Mouse (Mus musculus) heart, embryonic 14.5 days (tissue): Measurements from ENCODE around the gene Abcb4. TPM values are rescaled to one million over a fixed set of nuclear protein-coding genes. Genes with fewer than 3 reads are reported as not detected.
"Not testable (repeated sequence)": the region's sequence is repeated elsewhere in the genome, so short reads cannot be mapped to it uniquely, and the experiment has no call there.

ENCODE experiments used
- ATAC-seq: fragments of 200-750 bp; cut with Nextera tagmentation; 2 replicates; pipeline ENCODE4 v1.8.0; 2017; ENCODE audit warnings: low read depth, moderate TSS enrichment; ENCODE audit not compliant: insufficient number of reproducible peaks, insufficient read depth, low FRiP score
- H3K27ac ChIP-seq, 2 experiments: fragments of 200-500 bp in 1 of 2; fragments of 300-500 bp in 1 of 2; sonication (generic) in 1 of 2; replicated peaks in 1 of 2; 2 replicates each; pipeline ENCODE4 v1.5.1; 2012 to 2014; ENCODE audit warnings: low read depth in 2 of 2, low read length in 2 of 2, control low read depth in 1 of 2, mild to moderate bottlenecking in 1 of 2, mixed read lengths in 1 of 2; ENCODE audit not compliant: control insufficient read depth in 1 of 2, insufficient read depth in 1 of 2
- H3K27me3 ChIP-seq: fragments of 300-500 bp; sonication (generic); 2 replicates; pipeline ENCODE4 v1.6.1; 2014; ENCODE audit warnings: mild to moderate bottlenecking, low read length, control low read depth; ENCODE audit not compliant: control insufficient read depth, insufficient read depth
- H3K36me3 ChIP-seq: fragments of 300-500 bp; sonication (generic); 2 replicates; pipeline ENCODE4 v1.6.1; 2014; ENCODE audit warnings: mild to moderate bottlenecking, control low read depth, low read length, mixed read lengths; ENCODE audit not compliant: control insufficient read depth, insufficient read depth
- H3K4me1 ChIP-seq, 2 experiments: fragments of 200-500 bp in 1 of 2; fragments of 300-500 bp in 1 of 2; sonication (generic) in 1 of 2; 2 replicates each; pipeline ENCODE4 v1.6.1; 2012 to 2014; ENCODE audit warnings: low read length in 2 of 2, control low read depth in 1 of 2, mixed read lengths in 1 of 2; ENCODE audit not compliant: control insufficient read depth in 2 of 2, insufficient read depth in 2 of 2
- H3K4me2 ChIP-seq: fragments of 300-500 bp; sonication (generic); 2 replicates; pipeline ENCODE4 v1.6.1; 2014; ENCODE audit warnings: mild to moderate bottlenecking, low read length
- H3K4me3 ChIP-seq, 2 experiments: fragments of 200-500 bp in 1 of 2; fragments of 300-500 bp in 1 of 2; sonication (generic) in 1 of 2; 2 replicates each; pipeline ENCODE4 v1.5.1; 2012 to 2014; ENCODE audit warnings: low read length in 2 of 2, mild to moderate bottlenecking in 2 of 2, control low read depth in 1 of 2, low read depth in 1 of 2, moderate library complexity in 1 of 2; ENCODE audit not compliant: control insufficient read depth in 1 of 2, insufficient read depth in 1 of 2
- H3K9ac ChIP-seq: fragments of 300-500 bp; sonication (generic); 2 replicates; pipeline ENCODE4 v1.6.1; 2014; ENCODE audit warnings: mild to moderate bottlenecking, low read length
- H3K9me3 ChIP-seq: fragments of 300-500 bp; sonication (generic); 2 replicates; pipeline ENCODE4 v1.6.1; 2016; ENCODE audit warnings: low read length, control low read depth; ENCODE audit not compliant: control insufficient read depth
- WGBS: fragments of 180-500 bp; shearing (Covaris S2); extraction: QIAGEN DNeasy Blood & Tissue Kit; methylation state at CpG from one replicate; pipeline ENCODE4 v1.1.7; 2014; 5-methylcytosine and 5-hydroxymethylcytosine counted together
- polyA plus RNA-seq: library from polyadenylated mRNA; unstranded; fragments of >200 nt; fragmentation: Nextera tagmentation; extraction: Ambion mirVana; gene quantifications from 2 replicates; pipeline ENCODE4 v1.2.1, GENCODE M21; 2014

Gene Abcb4
- polyA plus RNA-seq: 0.42 and 0.59 TPM in 2 replicates

GRCm38 (mm10) chr5:8893300-8894103, at the start of gene Abcb4:
TSS of gene Abcb4 (plus strand) at chr5:8893717.
- under 1% methylated on average over 46 of the region's 65 CpGs for WGBS
- no peaks in the 10 kb centered on the region for H3K36me3 ChIP-seq
- peak; percentile 54; the same call in 1 of the 2 replicates for ATAC-seq

GRCm38 (mm10) chr5:8848607-8849575, 44.6 kb upstream of the Abcb4 start:
- not testable (repeated sequence) for H3K4me1 ChIP-seq, ATAC-seq, H3K9ac ChIP-seq, H3K27ac ChIP-seq, H3K4me3 ChIP-seq, H3K4me2 ChIP-seq, H3K9me3 ChIP-seq, H3K27me3 ChIP-seq, H3K36me3 ChIP-seq
- WGBS: 48% methylated on average over 4 of the region's 9 CpGs

More at GRCm38 (mm10) chr5:8893300-8894103, at the start of gene Abcb4:
- H3K9me3 ChIP-seq: 0 out of 2 replicates have a peak, but pooled peaks cover 7% of the 10 kb centered on the region
- H3K4me3 ChIP-seq: peak within 1 kb of the TSS; percentile 50 to 57
- H3K4me2 ChIP-seq: peak within 1 kb of the TSS; percentile 94
- no peak within 1 kb of the TSS for H3K27ac ChIP-seq
- H3K27me3 ChIP-seq: peaks cover 17% of the 10 kb centered on the region
- peak within 1 kb of the TSS; percentile 68 for H3K9ac ChIP-seq
- H3K4me1 ChIP-seq: peaks cover 2 to 7% of the 10 kb centered on the region in 2 experiments; a peak in 3 of 4 replicates

- no peaks in the 10 kb centered on the region for H3K9me3 ChIP-seq
- no peaks in the 10 kb centered on the region for H3K4me1 ChIP-seq
- no peak overlapping the region for H3K4me2 ChIP-seq
- no peaks in the 10 kb centered on the region for H3K27me3 ChIP-seq
- no peak overlapping the region for H3K9ac ChIP-seq
- 66% methylated on average over 4 of the region's 4 CpGs for WGBS
- no peaks in the 10 kb centered on the region for H3K36me3 ChIP-seq
- no peak for ATAC-seq
- no peak overlapping the region for H3K27ac ChIP-seq
- H3K4me3 ChIP-seq: no peak overlapping the region
Measured at GRCm38 (mm10) chr5:8850851-8851250, 42.7 kb upstream of the Abcb4 start.

GRCm38 (mm10) chr5:8857201-8857600, 36.3 kb upstream of the Abcb4 start:
- ATAC-seq: no peak
- Histone ChIP-seq H3K27ac (no peak overlapping the region), H3K4me3 (no peak overlapping the region), H3K27me3 (no peaks in the 10 kb centered on the region), H3K9ac (no peak overlapping the region), H3K4me2 (no peak overlapping the region), H3K9me3 (no peaks in the 10 kb centered on the region), H3K4me1 (no peaks in the 10 kb centered on the region), H3K36me3 (no peaks in the 10 kb centered on the region)
- 65% methylated on average over 6 of the region's 6 CpGs for WGBS

GRCm38 (mm10) chr5:8861811-8862210, 31.7 kb upstream of the Abcb4 start:
- Histone ChIP-seq H3K27ac (no peak overlapping the region), H3K4me2 (no peak overlapping the region), H3K9ac (no peak overlapping the region), H3K4me3 (no peak overlapping the region), H3K36me3 (no peaks in the 10 kb centered on the region), H3K4me1 (no peaks in the 10 kb centered on the region; a peak in 1 of 4 replicates), H3K27me3 (no peaks in the 10 kb centered on the region), H3K9me3 (no peaks in the 10 kb centered on the region)
- 86% methylated on average over 1 of the region's 1 CpGs for WGBS
- no peak for ATAC-seq

- no peak overlapping the region for H3K4me2 ChIP-seq
- H3K36me3 ChIP-seq: no peaks in the 10 kb centered on the region
- H3K27ac ChIP-seq: no peak overlapping the region
- H3K27me3 ChIP-seq: no peaks in the 10 kb centered on the region
- H3K4me3 ChIP-seq: no peak overlapping the region
- H3K9ac ChIP-seq: no peak overlapping the region
- H3K4me1 ChIP-seq: no peaks in the 10 kb centered on the region; a peak in 1 of 4 replicates
- ATAC-seq: no peak
- H3K9me3 ChIP-seq: no peaks in the 10 kb centered on the region
- 60% methylated on average over 14 of the region's 14 CpGs for WGBS
Measured at GRCm38 (mm10) chr5:8863580-8864337, 29.8 kb upstream of the Abcb4 start.

GRCm38 (mm10) chr5:8865630-8866029, 27.9 kb upstream of the Abcb4 start:
- ATAC-seq, H3K27ac ChIP-seq, H3K4me2 ChIP-seq, H3K27me3 ChIP-seq, H3K9ac ChIP-seq, H3K4me1 ChIP-seq, H3K36me3 ChIP-seq, H3K9me3 ChIP-seq, H3K4me3 ChIP-seq: not testable (repeated sequence)
- 93% methylated on average over 11 of the region's 11 CpGs for WGBS
